Mouse (Mus musculus): ENCODE measurements around the gene Sv2b.

GRCm38 (mm10) chr7:75118022-75118673 lies 190.9 kb downstream of the Sv2b start:
- TF ChIP-seq CTCF (IDR thresholded peaks at IDR 0.05; ENCODE audit: control insufficient read depth, insufficient read depth, low read length) = no peak
- TF ChIP-seq POLR2A (IDR thresholded peaks at IDR 0.05; ENCODE audit: borderline replicate concordance, control insufficient read depth, low read depth, low read length) = no peak

Data from bone marrow, adult 2 months (tissue).